Mouse (Mus musculus): ENCODE measurements around the gene Gmeb1.

The Gmeb1 gene

GRCm38 (mm10) chr4:132274156-132274862, 12.9 kb upstream of the Gmeb1 start, which contains the start of gene Taf12:
Gene Taf12 (plus strand): TSS chr4:132274375.
- peak; percentile 93 for DNase-seq (ENCODE audit: low read depth, low spot score)

GRCm38 (mm10) chr4:132273166-132273565, 11.8 kb upstream of the Gmeb1 start:
- no peak for DNase-seq (ENCODE audit: low read depth, low spot score)

GRCm38 (mm10) chr4:132269740-132270560, 8.5 kb upstream of the Gmeb1 start:
- DNase-seq (ENCODE audit: low read depth, low spot score) = peak; percentile 96

GRCm38 (mm10) chr4:132268871-132269739, 7.7 kb upstream of the Gmeb1 start:
- DNase-seq (ENCODE audit: low read depth, low spot score) = peak; percentile 62

GRCm38 (mm10) chr4:132266835-132267349, 5.5 kb upstream of the Gmeb1 start:
- no peak for DNase-seq (ENCODE audit: low read depth, low spot score)

- no peak for DNase-seq (ENCODE audit: low read depth, low spot score)
Measured at GRCm38 (mm10) chr4:132263313-132263712, 1.9 kb upstream of the Gmeb1 start.

GRCm38 (mm10) chr4:132262358-132262616, 885 bp upstream of the Gmeb1 start:
- no peak for DNase-seq (ENCODE audit: low read depth, low spot score)

GRCm38 (mm10) chr4:132260404-132261379, 710 bp downstream of the Gmeb1 start:
- DNase-seq (ENCODE audit: low read depth, low spot score) = peak; percentile 50

- DNase-seq (ENCODE audit: low read depth, low spot score) = no peak
Measured at GRCm38 (mm10) chr4:132259248-132259647, 2.2 kb downstream of the Gmeb1 start.

GRCm38 (mm10) chr4:132256384-132256783, 5.0 kb downstream of the Gmeb1 start:
- DNase-seq (ENCODE audit: low read depth, low spot score) = no peak

GRCm38 (mm10) chr4:132254986-132255385, 6.4 kb downstream of the Gmeb1 start:
- no peak for DNase-seq (ENCODE audit: low read depth, low spot score)

- DNase-seq (ENCODE audit: low read depth, low spot score) = no peak
Measured at GRCm38 (mm10) chr4:132253622-132254021, 7.8 kb downstream of the Gmeb1 start.

GRCm38 (mm10) chr4:132253128-132253527, 8.3 kb downstream of the Gmeb1 start:
- DNase-seq (ENCODE audit: low read depth, low spot score) = no peak

- no peak for DNase-seq (ENCODE audit: low read depth, low spot score)
Measured at GRCm38 (mm10) chr4:132251596-132251995, 9.8 kb downstream of the Gmeb1 start.

- no peak for DNase-seq (ENCODE audit: low read depth, low spot score)
Measured at GRCm38 (mm10) chr4:132247451-132247997, 13.9 kb downstream of the Gmeb1 start.

- no peak for DNase-seq (ENCODE audit: low read depth, low spot score)
Measured at GRCm38 (mm10) chr4:132245643-132246042, 15.8 kb downstream of the Gmeb1 start.

GRCm38 (mm10) chr4:132241208-132241607, 20.2 kb downstream of the Gmeb1 start:
- DNase-seq (ENCODE audit: low read depth, low spot score) = no peak

GRCm38 (mm10) chr4:132240367-132240766, 21.0 kb downstream of the Gmeb1 start:
- no peak for DNase-seq (ENCODE audit: low read depth, low spot score)

GRCm38 (mm10) chr4:132238356-132238755, 23.0 kb downstream of the Gmeb1 start:
- DNase-seq (ENCODE audit: low read depth, low spot score) = peak; percentile 39

- no peak for DNase-seq (ENCODE audit: low read depth, low spot score)
Measured at GRCm38 (mm10) chr4:132234710-132235109, 26.7 kb downstream of the Gmeb1 start.

Data from ES-CJ7 (cell line).